Mouse (Mus musculus): Measurements from ENCODE around the gene Commd4.
A peak's percentile ranks its signal among the peaks of the same experiment; 100 is the strongest.

Commd4 gene

DNA sequence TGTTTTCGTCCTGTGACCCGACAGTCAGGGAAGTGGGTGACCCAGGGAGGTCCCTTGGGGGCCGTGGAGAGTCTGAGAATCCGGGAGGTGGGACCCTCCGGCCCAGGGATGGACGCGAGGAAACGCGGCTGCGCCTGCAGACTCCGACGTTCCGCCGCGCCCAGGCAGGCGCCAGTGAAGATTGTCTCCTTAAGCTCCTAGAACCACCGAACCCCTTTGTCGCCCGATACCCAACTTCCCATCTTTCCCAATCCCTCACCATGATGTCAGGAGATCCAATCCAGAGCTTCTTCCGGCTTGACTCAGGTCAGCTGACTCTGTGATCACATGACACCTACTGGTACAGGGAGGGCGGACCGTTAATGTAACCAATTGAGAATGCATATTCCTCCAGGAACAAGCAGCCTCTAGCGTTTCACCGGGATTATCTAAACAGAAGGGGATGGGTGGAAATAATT is at the start of gene Commd4:
Gene Commd4, minus strand, starts transcription at position 319 of the 458 bp plus-strand sequence.
- DNase-seq (ENCODE audit: low spot score) = peak; percentile 91

DNA sequence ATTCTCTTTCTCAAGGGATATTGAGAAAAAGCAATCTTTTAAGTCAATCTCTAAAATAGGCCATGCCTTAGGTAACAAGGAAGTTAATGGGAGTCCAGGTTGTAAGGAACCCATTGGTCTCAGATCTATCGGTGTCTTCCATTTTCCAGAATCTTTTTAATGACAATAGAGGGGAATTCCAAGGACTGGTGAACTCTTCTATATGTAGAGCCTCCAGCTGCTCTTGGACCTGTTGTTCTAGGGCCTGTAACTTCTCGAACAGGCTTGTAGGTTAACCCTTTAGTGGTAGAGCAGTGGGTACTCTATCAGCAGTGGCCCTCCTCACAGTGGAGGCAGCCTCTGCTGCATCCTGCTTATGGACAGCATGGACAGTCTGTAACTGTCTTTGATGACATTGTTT is 48.8 kb upstream of the Commd4 start:
- DNase-seq (ENCODE audit: low spot score) = no peak

DNA sequence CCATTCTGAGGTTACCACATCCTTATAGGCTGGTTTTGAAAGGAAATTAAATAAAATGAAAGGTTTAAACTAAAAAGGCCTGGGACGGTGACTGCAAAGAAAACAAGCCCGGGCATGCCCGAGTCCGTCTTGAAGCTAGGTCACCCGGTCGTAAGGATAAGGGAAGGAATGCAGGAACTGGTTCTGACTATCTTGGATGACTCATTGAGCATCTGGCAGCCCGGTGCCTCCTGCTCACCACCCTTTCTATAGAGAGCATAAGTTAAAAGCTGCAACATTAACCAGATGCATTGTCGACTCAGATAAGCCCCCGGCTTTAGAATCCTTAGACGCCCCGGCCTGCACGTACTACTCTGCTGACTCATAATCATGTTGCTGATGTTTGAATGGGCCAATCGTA is 45.4 kb upstream of the Commd4 start:
- peak; percentile 69 for DNase-seq (ENCODE audit: low spot score)

DNA sequence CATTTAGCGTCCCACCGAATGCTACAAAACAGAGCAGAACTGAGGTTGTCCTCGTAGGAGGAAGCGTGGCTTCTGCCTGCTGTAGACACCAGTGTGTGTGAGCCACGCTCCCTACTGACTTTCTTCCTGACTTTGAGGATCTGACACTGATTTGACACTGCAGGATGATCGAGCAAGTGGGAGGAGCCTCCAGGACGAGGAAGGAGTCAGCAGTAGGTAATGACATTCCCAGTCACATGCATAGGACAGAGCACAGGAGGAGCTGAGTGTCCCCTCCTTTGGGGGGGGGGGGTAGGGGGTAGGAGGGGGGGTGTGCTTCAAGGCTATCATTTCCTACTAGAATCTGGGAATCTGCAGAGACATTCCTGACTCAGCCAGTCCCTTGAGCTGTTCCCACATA is 44.9 kb upstream of the Commd4 start:
- DNase-seq (ENCODE audit: low spot score) = peak; percentile 67

DNA sequence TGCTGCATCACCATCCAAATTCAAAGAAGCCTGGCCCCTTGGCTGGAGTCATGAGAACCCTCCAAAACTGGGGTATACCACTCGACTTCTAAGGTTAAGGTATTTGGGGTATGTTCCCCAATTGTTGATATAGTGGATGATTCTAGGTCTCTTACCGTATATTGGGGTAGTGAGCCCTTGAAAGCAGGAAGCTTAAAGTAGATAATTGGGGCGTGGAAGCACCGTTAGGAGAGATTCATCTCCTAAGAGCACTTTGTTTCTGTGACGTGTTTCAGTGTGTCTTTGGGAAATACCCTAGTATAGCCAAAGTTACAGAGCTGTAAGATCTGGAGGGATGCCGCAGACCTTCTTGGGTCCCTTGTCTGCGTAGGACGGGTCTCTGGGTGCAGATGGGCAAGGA is 39.3 kb upstream of the Commd4 start:
- no peak for DNase-seq (ENCODE audit: low spot score)

DNA sequence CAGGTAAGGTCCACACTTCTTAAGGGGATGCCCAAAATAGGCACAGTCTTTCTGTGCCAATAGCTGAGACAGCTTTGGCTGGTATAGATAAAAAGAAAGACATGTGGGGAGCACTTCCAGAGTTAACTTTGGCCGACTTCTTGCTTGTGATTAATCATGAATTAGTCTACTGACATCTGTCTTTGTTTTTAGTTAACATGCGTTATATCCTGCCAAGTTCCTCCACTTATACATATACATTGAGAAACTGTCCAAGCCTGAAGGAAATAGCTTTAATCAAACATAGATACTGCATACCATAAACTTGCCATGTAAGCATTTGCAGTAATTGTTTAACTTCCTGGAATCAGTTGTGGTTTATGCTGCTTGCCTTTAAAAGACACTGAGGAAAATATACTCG is 38.6 kb upstream of the Commd4 start:
- no peak for DNase-seq (ENCODE audit: low spot score)

DNA sequence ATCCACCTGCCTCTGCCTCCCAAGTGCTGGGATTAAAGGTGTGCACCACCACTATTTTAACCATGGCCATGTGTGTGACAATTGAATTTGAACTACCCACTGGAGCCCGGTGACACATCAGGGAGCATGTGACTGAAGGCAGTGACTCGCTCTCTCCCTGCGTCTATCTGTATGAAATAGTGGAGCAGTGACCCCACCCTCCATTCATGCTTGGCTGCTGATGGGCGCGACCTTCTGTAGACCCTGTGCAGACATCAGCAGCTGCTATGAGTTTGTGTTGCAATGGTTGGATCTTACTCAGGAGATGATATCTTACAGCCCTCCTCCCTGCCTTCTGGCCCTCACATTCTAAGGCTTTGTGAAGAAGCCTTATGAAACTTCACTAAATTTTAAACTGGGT is 10.3 kb upstream of the Commd4 start:
- DNase-seq (ENCODE audit: low spot score) = no peak

DNA sequence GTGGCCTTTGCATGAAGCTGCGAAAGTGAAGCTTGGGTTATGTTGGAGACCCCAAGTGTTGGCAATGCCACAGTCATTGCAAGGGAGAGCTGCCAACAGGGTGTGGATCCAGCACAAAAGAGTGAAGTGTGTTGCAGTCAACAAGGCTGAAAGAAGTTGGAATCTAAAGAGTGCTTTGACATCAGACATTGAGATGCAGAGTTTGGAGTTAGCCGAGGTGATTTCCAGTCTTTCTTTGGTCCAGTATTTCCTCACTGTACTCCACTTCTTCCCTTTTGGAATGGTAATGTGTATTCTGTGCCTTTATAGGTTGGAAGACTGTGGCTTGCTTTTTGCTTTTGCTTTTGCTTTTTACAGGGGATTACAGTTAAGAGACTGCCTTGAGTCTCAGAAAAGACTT is 8.0 kb upstream of the Commd4 start:
- no peak for DNase-seq (ENCODE audit: low spot score)

DNA sequence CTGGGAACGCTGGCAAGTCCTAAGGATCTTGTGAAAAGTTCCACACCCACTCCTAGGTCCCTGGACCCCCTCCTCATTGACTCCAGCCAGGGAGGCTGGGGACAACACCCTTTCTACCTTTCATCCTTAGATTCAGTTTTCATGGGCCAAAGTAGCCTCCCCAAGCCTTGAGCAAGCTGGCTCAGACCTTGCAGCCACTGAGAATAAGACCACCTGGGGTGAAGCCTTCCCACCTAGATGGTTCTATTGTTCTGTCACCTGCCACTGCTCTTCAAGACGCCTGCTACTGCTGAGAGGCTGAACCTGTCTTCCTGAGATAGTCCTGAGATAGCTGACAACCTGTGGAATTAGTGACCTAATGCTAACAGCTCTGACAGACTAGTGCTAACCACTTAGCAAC is 5.0 kb upstream of the Commd4 start:
- DNase-seq (ENCODE audit: low spot score) = no peak

DNA sequence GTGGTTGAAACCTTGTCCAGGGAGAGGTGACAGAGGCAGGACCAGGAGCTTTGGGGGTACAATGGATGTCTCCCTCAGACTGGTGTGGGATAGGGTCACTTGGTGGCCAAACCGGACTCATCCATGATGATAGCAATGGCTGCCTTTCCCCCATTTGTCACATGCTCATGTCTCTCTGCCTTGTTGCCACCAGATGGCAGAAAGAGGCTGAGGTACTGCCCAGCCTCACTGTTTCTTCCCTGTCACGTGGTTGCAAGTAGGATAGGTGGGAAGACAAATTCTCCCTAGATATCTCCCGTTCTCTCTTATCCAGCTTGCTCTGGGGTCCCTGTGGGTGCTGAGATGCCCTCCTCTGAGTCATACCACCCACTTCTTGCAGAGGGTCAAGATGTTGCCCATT is 4.4 kb upstream of the Commd4 start:
- DNase-seq (ENCODE audit: low spot score) = peak; percentile 61

DNA sequence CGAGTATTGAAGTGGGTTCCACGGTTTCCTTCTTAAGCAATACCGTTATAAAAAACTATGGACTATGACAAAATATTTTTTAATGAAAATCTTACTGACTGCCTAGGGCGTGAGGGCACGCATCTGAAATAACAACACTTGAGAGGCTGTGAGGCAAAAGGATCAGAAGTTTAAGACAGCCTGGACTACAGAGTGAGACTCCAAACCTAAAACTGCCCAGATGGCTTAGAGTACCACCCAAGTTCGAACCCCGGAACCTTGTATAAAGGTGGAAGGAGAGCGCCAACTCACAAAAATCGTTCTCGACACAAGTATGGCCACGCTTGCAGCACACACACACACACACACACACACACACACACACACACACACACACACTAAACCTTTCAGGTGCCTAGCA is 375 bp upstream of the Commd4 start:
- DNase-seq (ENCODE audit: low spot score) = no peak

DNA sequence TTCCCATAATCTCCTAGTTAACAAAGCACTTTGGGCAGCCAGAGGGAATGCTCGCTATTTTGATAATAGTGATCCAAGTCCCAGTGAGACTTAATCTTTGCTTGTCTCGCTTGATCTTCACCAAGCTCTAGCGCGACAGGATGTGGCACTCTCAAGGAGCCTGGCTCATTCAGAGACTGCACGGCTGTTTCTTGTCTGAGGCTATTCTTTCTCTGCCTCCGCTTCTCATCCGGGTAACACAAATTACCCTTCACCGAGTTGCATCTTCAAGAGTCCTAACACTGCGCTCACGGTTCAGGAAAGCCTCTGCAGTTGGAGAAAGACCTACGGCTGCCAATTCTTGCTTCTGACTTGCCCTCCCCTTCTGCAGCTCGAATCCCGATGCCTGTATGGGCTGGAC is 632 bp downstream of the Commd4 start:
- no peak for DNase-seq (ENCODE audit: low spot score)

DNA sequence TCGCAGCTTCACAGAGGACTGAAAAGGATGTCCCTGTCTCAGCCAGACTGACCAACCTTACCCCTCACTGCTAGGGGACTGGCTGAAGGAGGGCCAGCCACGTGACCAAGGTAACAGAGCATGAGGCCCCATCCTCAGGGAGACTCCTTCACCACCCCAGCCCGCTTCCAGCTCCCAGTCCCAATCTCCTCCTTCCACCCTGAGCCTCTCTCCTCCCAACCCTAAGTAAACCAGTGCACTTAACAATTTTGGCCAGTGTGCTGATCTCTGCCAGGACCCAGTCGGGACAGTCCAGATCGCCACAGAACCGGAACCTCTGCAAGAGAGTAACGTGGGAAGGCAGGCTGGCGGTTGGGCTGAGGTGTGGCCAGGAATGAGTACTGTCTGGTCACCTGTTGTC is 1.3 kb downstream of the Commd4 start:
- DNase-seq (ENCODE audit: low spot score) = no peak

DNA sequence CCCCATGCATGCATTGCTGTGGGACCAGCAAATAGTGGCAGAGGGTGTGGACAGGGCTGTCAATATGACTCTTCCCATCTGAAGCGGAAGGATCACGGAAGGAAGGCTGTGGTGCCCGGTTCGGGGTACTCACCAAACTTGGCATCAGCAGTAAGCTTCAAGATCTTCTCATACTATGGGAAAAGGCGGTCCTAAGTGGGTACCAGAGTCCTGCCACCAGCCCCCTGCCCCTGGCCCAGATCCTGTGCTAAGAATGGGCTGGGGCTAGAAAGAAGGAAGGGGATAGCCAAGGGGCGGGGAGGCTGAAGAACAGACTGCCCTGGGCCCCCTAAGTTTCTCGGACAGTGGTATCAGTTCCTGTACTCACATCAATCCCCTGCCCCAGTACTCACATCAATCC is 1.7 kb downstream of the Commd4 start:
- DNase-seq (ENCODE audit: low spot score) = no peak

DNA sequence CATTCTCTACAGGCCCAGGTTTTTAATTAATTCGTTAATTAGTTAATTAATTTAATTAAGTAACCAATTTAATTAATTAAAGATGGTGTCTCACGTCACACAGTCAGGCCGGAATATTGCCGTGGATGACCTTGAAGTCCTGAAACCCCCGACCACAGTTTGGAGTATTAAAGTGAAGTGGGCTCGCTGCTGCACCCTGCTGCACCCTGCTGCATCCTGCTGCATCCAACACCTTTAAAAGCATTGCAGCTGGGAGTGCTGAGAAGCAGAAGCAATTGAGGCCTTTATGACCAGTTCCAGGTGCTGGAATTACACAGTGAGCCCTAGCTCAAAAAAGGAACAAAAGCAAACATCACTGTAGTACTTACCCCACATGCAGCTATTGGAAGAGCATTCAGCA is 5.8 kb downstream of the Commd4 start:
- DNase-seq (ENCODE audit: low spot score) = no peak

DNA sequence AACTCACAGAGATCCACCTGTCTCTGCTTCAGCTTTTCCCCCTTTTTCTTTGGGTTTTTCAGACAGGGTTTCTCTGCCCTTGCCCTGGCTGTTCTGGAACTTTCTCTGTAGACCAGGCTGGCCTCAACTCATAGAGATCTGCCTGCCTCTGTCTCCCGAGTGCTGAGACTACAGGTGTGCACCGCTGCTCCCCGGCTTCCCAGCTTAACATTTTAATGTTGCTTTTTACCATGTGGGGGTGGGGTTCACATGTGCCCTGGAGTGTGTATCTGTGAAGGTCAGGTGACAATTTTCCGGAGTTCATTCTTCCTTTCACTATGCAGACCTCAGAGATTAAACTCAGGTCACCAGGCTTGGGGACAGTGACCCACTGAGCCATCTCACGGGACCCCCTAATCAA is 7.9 kb downstream of the Commd4 start:
- no peak for DNase-seq (ENCODE audit: low spot score)

DNA sequence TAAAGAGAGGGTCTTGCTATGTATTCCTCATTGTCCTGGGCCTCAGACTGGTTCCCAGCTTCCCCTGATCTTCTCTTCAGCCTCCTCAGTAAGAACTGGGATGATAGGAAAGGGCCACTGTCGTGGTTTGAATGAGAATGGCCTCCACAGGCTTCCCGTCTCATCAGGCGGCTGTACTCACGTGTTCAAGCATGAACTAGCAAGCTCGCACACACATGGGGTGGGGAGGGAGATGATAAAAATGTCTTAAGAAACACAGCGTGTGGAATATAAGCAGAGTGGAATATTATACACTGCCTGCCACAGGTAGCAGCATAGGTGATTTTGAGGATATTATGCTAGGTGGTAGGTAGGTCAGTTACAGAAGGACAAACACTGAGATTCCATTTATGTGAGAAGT is 9.1 kb downstream of the Commd4 start:
- DNase-seq (ENCODE audit: low spot score) = no peak

DNA sequence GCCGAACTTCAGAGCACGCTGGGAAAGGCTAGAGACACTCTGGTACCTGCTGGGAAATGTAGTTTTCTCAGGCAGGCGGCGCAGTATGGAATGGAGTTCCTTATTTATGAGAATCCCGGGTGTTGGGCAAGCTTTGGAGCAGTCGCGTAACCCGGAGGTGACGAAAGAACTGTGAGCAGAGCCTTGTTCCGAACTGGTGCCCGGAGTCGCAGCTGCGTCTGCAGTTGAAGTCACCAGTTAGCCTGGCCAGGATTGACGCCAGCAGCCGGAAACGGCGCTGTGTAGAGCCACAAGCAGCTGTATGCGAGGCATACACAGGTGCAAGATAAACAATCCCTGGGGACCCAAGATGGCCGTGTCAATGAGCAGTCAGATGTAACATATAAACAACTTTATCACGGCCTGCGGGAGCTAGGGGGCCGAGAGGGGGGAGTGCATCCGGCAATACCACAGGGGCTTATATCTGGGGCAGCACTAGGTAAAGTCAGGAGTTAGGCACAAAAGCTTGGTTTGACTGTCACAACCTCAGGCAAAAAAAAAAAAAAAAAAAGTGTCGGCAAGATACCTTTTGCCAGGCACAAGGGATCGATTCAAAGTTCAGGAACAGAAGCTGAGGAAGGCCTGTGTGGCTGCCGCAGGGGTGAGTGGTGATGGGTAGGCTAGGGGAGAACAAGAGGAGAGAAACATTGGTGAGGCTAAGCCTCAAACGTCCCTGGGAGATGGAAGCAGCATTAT is 9.8 kb downstream of the Commd4 start, which contains the start of gene Neil1:
Gene Neil1, minus strand, starts transcription at position 162 of the 735 bp plus-strand sequence.
- DNase-seq (ENCODE audit: low spot score) = peak; percentile 91

DNA sequence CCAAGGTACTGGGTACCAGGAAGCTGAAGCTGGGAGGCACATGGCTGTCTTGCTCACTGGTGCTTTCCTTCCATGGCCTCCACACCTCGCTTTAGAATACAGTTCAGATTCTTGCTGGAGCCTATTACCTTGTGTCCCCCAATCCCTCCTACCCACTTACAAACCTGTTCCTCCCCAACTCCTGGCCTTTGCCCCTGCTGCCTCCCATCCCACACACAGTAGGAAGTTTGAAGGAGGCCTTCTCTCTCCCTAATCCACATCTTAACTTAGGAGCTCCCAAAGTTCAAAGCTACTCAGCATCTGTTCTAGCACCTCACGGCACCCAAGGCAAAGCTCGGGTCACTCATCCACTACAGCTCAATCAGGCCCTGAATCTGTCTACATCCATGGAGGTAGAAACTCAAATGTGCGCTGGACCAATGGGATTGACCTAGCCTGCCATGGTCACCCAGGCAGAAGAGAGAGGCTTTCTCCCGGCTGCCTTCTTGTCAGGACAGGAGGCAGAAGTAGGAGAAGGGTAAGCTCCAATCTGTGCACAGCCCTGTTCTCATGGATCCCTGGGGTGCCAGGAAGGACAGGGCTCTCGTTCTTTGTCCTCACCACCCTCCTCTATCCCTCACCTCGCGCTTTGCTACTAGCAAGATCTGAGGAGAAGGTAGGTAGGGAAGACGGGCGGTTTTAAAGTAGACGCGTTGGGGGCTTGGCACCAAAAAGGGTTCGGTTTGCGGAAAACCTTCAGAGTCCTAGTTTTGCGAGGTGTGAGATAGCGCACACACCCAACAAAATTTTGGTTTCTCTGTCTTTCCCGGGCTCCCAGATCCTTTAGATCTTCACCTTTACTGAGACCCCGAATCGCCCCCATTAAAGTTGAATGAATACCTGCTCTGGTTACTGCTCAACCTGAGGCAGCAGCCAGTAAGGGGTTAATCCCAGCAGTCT is 10.7 kb downstream of the Commd4 start:
- DNase-seq (ENCODE audit: low spot score) = peak; percentile 40

DNA sequence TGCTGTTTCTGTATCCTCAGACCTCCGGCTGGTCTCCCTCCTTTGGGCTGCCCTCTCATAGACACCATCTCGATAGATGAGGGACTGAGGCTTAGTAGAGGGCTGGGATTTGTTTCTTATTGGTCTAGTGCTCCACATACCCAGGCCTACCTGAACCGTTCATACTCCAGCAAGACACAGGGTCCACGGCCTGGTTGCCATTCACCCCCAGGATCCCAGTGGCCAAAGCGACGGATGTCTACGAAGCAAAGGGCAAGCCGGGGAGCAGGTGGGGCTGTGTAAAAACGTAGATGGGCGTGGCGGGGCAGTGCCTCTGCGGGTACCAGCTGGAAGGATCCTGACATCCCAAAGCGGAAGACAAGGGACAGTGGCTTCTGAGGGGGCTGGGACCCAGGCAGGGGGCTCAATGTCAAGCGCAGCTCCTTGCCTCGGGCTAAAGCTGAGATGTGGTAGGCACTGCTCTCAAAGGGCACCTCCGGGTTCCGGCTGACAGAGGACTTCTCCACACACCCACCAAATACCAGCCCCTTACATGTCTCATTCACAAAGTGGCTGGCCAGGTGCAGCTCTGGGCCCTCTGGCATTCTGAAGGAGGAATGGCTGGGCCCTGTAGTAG is 11.6 kb downstream of the Commd4 start:
- DNase-seq (ENCODE audit: low spot score) = no peak

DNA sequence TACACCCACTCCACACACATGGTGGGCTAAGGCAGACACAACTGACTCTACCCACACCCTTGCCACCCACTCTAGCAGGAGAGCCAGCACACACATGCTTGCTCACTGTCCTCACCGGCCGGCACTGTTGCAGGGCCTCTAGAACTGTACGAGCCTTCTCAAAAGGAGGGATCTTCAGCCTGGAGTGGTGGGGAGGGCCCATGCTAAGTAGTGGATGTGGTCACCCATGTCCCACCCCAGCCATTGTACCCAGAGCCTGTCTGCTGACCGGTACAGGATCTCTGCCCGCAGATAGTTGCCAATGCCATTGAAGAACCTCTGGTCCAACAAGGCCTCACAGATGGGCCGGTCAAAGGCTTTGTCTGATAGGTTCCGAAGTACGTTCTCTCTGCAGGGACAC is 13.3 kb downstream of the Commd4 start:
- DNase-seq (ENCODE audit: low spot score) = no peak

DNA sequence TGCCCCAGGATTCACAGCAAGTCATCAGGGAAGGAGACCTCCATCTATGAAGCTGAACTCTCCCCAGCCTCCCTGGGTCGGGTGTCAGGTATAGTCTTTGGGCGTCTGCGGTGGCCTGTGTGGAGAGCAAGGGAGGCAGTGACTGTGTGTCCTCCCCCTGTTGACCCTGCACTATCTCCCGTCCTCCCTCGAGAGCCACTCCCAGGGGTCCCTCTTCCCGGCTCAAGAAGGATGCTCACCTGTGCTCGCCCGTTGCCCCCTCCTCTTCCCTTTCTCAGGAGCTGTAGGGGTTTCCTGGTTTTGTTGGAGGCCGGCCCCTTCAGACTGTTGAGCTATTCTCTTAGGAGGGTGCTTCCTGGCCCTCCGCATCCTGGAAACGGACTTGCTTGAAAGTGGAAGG is 14.9 kb downstream of the Commd4 start:
- DNase-seq (ENCODE audit: low spot score) = no peak

Measured in yolk sac, embryonic 10.5 days (tissue).